In the genomic region with DNA sequence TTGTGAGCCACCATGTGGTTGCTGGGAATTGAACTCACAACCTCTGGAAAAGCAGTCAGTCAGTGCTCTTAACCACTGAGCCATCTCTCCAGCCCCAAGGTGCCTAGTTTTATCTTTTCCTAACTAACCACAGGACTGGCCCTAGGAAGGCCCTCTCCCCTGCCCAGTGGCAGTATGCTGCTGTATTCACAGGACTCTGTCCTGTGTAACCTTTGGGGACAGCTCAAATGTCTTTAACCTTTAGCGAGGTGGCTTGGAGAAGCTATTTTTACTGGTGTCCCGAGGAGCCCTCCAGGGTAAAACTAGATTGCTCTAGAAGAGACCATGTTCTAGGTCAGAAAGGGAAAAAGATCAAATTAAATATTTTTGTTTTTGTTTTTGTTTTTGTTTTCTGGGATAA, we compare ENCODE assay signal across 17 mouse cellular contexts. TPM values are rescaled to one million over a fixed set of nuclear protein-coding genes. Genes with fewer than 3 reads are reported as not detected.
A peak's percentile ranks its signal among the peaks of the same experiment; 100 is the strongest.
DNase-seq lines count a peak whose midpoint lies in the region; TF ChIP-seq lines count a peak whose summit lies in the region.
"Had no signal": no experiment of that assay in that cellular context is flagged by ENCODE, and none has a peak within 500 bp of the region (broad histone marks: within the 10 kb centered on the region; RNA-seq: fewer than 3 reads in every experiment).

No protein-coding gene starts in this region.

- intact Hi-C loops in gastrocnemius, postnatal 36 days (cut with DNase I) = no loop called here
- intact Hi-C loops in gastrocnemius, adult 2 months (cut with DNase I) = no loop called here

- peak; percentile 55 for DNase-seq in gastrocnemius, adult 18-20 months (ENCODE audit: low spot score)
- no peak for DNase-seq in gastrocnemius, postnatal 36 days
- peak; percentile 64 for DNase-seq in gastrocnemius, adult 2 months
- DNase-seq in gastrocnemius, postnatal 4 days (ENCODE audit: low spot score in 2 of 2) = no peak
- DNase-seq in gastrocnemius, postnatal 25 days = peak; percentile 46
- DNase-seq in gastrocnemius, postnatal 10 days = no peak
- DNase-seq in skeletal muscle tissue, adult 2 months (ENCODE audit: low read depth, low spot score) = peak; percentile 85
- DNase-seq in spleen, postnatal 14 days (ENCODE audit: low spot score in 2 of 2) = no peak
- DNase-seq: adrenal gland, adult 2 months; adrenal gland, adult 8-10 months; adrenal gland, postnatal 10 days; adrenal gland, postnatal 14 days; adrenal gland, postnatal 25 days; adrenal gland, postnatal 36 days; B cell, adult 2 months; cerebellum, adult 11 months; cerebellum, adult 11-12 months had no signal

- TF ChIP-seq CTCF in gastrocnemius, adult 2 months (IDR thresholded peaks at IDR 0.05) = no peak

- H3K4me3 ChIP-seq in gastrocnemius, adult 2 months = peak overlapping the region; percentile 19; the same call in 1 of the 2 replicates

- peak overlapping the region; percentile 89 for H3K27ac ChIP-seq in gastrocnemius, adult 2 months

RNA-seq across cellular contexts. Expression of a gene that starts 16.0 kb away (rescaled TPM):
- total RNA-seq in gastrocnemius, adult 18-20 months (2021) = 100 to 1,000 TPM; 609 to 675 TPM
- total RNA-seq in gastrocnemius, postnatal 36 days (2021) = 100 to 1,000 TPM; 563 to 618 TPM
- total RNA-seq in gastrocnemius, adult 2 months (2021) = 100 to 1,000 TPM; 604 to 698 TPM
- total RNA-seq in gastrocnemius, postnatal 4 days (2021) = 100 to 1,000 TPM; 413 to 416 TPM
- 100 to 1,000 TPM; 560 to 586 TPM for total RNA-seq in gastrocnemius, postnatal 25 days (2021)
- total RNA-seq in gastrocnemius, postnatal 10 days (2021) = 100 to 1,000 TPM; 404 to 489 TPM

RNA-seq across cellular contexts. Expression of a gene that starts 24.3 kb away (rescaled TPM):
- under 1 TPM; 0.32 to 0.64 TPM for total RNA-seq in gastrocnemius, adult 18-20 months (2021)
- total RNA-seq in gastrocnemius, postnatal 36 days (2021) = under 1 TPM; 0.23 to 0.27 TPM
- total RNA-seq in gastrocnemius, adult 2 months (2021) = under 1 TPM; 0.20 to 0.45 TPM
- total RNA-seq in gastrocnemius, postnatal 4 days (2021) = 1 to 10 TPM; 1.5 to 2.0 TPM
- total RNA-seq in gastrocnemius, postnatal 25 days (2021) = 1 to 10 TPM in 1 of 2 experiments, under 1 TPM in 1; 0.19 to 1.1 TPM
- total RNA-seq in gastrocnemius, postnatal 10 days (2021) = 1 to 10 TPM; 1.1 to 1.9 TPM

RNA-seq across cellular contexts. Expression of a gene that starts 24.5 kb away (rescaled TPM):
- total RNA-seq in gastrocnemius, adult 18-20 months (2021) = 10 to 100 TPM in 1 of 2 experiments, 1 to 10 TPM in 1; 5.8 to 10.1 TPM
- total RNA-seq in gastrocnemius, postnatal 36 days (2021) = 1 to 10 TPM; 5.0 to 5.9 TPM
- 10 to 100 TPM in 1 of 2 experiments, 1 to 10 TPM in 1; 6.5 to 11.0 TPM for total RNA-seq in gastrocnemius, adult 2 months (2021)
- total RNA-seq in gastrocnemius, postnatal 4 days (2021) = 10 to 100 TPM; 20.9 to 22.2 TPM
- 1 to 10 TPM; 8.4 to 8.6 TPM for total RNA-seq in gastrocnemius, postnatal 25 days (2021)
- 10 to 100 TPM in 1 of 2 experiments, 1 to 10 TPM in 1; 9.8 to 13.5 TPM for total RNA-seq in gastrocnemius, postnatal 10 days (2021)

RNA-seq across cellular contexts. Expression of a gene that starts 27.1 kb away (rescaled TPM):
- total RNA-seq in gastrocnemius, adult 18-20 months (2021) = 100 to 1,000 TPM; 297 to 369 TPM
- 100 to 1,000 TPM; 374 to 387 TPM for total RNA-seq in gastrocnemius, postnatal 36 days (2021)
- total RNA-seq in gastrocnemius, adult 2 months (2021) = 100 to 1,000 TPM; 314 to 437 TPM
- total RNA-seq in gastrocnemius, postnatal 4 days (2021) = 10 to 100 TPM; 85.0 to 98.6 TPM
- total RNA-seq in gastrocnemius, postnatal 25 days (2021) = 100 to 1,000 TPM; 297 to 365 TPM
- 100 to 1,000 TPM; 199 to 205 TPM for total RNA-seq in gastrocnemius, postnatal 10 days (2021)

RNA-seq across cellular contexts. Expression of a gene that starts 37.1 kb away (rescaled TPM):
- total RNA-seq in gastrocnemius, adult 18-20 months (2021) = under 1 TPM; 0.41 to 0.47 TPM
- total RNA-seq in gastrocnemius, postnatal 36 days (2021) = under 1 TPM; 0.48 to 0.52 TPM
- not detected for total RNA-seq in gastrocnemius, adult 2 months (2021)
- 1 to 10 TPM; 1.5 to 1.8 TPM for total RNA-seq in gastrocnemius, postnatal 4 days (2021)
- total RNA-seq in gastrocnemius, postnatal 25 days (2021) = 1 to 10 TPM in 1 of 2 experiments, not detected in 1; 1.2 TPM
- total RNA-seq in gastrocnemius, postnatal 10 days (2021) = 1 to 10 TPM in 1 of 2 experiments, under 1 TPM in 1; 0.45 to 1.4 TPM

Comparison
In these comparisons a context has a peak if more than half of its experiments do, and no peak if none do; other contexts are left out.
1. DNase-seq: peak in gastrocnemius, adult 18-20 months (single experiment), gastrocnemius, adult 2 months (single experiment), gastrocnemius, postnatal 25 days (single experiment) and skeletal muscle tissue, adult 2 months (single experiment); none in gastrocnemius, postnatal 36 days (0 of 2), gastrocnemius, postnatal 4 days (0 of 2), gastrocnemius, postnatal 10 days (single experiment) and spleen, postnatal 14 days (0 of 2).